Mouse (Mus musculus) mammary gland, adult 2 months (tissue): Measurements from ENCODE around the gene Galntl6. TPM values are rescaled to one million over a fixed set of nuclear protein-coding genes. Genes with fewer than 3 reads are reported as not detected.

Source experiments
- polyA plus RNA-seq: library from polyadenylated mRNA; depleted of rRNA; stranded (reverse); fragments of >200 nt; gene quantifications from 2 replicates; pipeline ENCODE4 v1.2.3, GENCODE M21; 2012; ENCODE audit warnings: low replicate concordance; rRNA removed

Galntl6 gene
- polyA plus RNA-seq: not detected in 2 replicates

DNA sequence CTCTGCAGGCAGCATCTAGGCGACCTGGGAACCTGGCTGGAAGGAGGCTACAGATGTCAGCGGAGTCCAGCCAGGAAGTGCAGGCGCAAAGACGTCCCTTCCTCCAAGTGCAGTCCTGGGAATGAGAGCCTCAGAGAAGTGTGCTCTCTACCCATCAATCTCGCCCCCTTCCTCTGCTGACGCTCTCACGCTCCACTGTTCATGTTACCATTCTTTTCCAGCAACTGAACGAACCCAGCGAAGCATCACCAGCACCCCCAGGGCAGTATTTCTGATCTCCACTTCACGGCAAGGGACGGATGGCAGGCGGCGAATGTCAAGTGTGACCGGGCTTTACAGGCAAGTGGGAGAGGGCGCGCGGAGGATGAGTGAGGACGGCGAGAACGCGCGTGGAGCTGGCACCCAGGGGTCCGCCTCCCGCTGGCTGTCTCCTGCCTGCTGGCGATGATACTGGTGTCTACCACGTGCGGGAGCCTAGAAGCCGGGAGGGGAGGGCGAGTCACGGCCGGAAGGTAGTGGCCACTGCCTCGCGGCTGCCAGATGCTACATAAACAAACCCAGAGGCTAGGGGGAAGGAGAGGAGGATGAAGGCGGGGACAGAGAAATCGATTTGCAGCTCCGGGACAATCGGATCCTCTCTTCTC is at the start of gene Galntl6:
Gene Galntl6 (minus strand): TSS at position 445 of the 644 bp plus-strand sequence.

DNA sequence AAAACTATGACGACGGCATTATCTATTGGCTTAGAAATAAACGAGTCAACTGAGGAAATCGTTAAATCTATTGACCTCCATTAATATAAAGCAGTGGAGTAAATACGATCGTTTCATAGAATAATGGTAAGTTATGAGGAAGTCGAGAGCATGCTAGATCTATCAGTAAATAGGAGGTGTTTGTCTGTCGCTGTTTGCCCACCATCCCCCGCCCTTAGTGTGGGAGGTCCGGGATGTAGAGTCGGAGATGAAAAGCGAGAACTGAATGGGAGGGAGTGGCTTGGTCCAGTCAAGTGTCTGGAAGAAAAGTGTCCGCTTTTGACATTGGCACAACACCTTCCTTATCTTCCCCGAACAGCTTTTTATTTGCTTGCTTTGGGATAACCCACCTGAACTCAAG is 763 bp downstream of the Galntl6 start, which contains the start of gene BC030500:
Gene BC030500 (plus strand): TSS at position 79 of the 400 bp plus-strand sequence.

Other genes starting within 250 kb of the Galntl6 start
- gene BC030500, start 885 bp downstream of the Galntl6 start, polyA plus RNA-seq: not detected in 2 replicates